Mouse (Mus musculus) macrophage (primary cell): Measurements from ENCODE around the gene Ptprs. TPM values are rescaled to one million over a fixed set of nuclear protein-coding genes. Genes with fewer than 3 reads are reported as not detected.
"Not testable (repeated sequence)": the region's sequence is repeated elsewhere in the genome, so short reads cannot be mapped to it uniquely, and the experiment has no call there.

Experiments used
- H3K27ac ChIP-seq: fragments of 350-480 bp; formaldehyde crosslinking; 2 replicates; pipeline ENCODE4 v1.9.0; 2021
- H3K36me3 ChIP-seq: fragments of 350-480 bp; formaldehyde crosslinking; 2 replicates; pipeline ENCODE4 v1.9.0; 2021; ENCODE audit errors: inconsistent target
- H3K4me3 ChIP-seq: fragments of 350-480 bp; formaldehyde crosslinking; 2 replicates; pipeline ENCODE4 v1.9.0; 2021; ENCODE audit errors: inconsistent target
- H3K79me2 ChIP-seq: fragments of 350-480 bp; formaldehyde crosslinking; 2 replicates; pipeline ENCODE4 v1.9.0; 2021; ENCODE audit errors: inconsistent target
- WGBS: methylation state at CpG from one replicate; pipeline ENCODE4 v1.1.7; 2026; ENCODE audit warnings: inconsistent platforms; ENCODE audit not compliant: missing documents; 5-methylcytosine and 5-hydroxymethylcytosine counted together
- polyA plus RNA-seq: library from polyadenylated mRNA; stranded (reverse); fragments of 250-400 nt; gene quantifications from 3 replicates; pipeline ENCODE4 v1.2.4, GENCODE M21; 2018; ENCODE audit warnings: inconsistent platforms

Ptprs gene
- polyA plus RNA-seq, 1 experiment from 2014 or later: 25.1 TPM

DNA sequence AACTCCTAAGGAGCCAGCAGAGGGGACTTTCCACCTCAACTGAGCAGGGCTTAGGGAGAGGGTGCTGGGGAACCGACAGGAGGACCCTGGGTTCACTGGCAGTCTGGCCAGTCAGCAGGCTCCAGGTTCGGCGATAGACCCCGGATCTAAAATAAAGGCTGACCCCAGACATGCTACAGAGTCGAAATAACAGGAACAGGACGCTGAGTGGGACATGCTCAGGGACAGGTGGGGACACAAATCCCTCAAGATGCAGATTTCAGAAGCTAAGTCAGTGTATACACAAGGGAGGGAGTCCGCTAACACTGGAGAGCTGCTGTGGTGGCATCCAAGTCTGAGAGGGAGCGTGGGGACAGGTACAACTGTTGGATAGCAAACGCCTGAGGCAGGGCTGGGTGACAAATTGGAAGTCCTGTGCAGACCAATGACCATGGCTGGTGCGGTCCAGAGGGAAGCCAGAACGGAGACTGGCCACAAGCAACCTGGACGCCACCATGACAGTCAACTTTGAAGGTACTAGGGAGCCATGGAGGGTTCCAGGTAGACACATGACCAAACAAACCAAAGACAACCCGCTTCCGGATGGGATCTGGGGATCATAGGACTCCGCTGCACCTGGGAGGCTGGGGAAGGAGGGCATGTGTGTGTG is 30.3 kb upstream of the Ptprs start:
- Histone ChIP-seq H3K27ac (peak overlapping the region; percentile 79), H3K4me3 (peak overlapping the region; percentile 36; the same call in 1 of the 2 replicates)
- WGBS: 80% methylated on average over 13 of the region's 15 CpGs

GRCm38 (mm10) chr17:56505401-56505800 is 29.1 kb upstream of the Ptprs start:
- no peak overlapping the region for H3K4me3 ChIP-seq
- no peak overlapping the region for H3K27ac ChIP-seq
- 92% methylated on average over 10 of the region's 10 CpGs for WGBS
- no peaks in the 10 kb centered on the region for H3K36me3 ChIP-seq
- H3K79me2 ChIP-seq: no peaks in the 10 kb centered on the region

More for the DNA sequence above, 30.3 kb upstream of the Ptprs start:
- no peaks in the 10 kb centered on the region for H3K79me2 ChIP-seq
- no peaks in the 10 kb centered on the region for H3K36me3 ChIP-seq

DNA sequence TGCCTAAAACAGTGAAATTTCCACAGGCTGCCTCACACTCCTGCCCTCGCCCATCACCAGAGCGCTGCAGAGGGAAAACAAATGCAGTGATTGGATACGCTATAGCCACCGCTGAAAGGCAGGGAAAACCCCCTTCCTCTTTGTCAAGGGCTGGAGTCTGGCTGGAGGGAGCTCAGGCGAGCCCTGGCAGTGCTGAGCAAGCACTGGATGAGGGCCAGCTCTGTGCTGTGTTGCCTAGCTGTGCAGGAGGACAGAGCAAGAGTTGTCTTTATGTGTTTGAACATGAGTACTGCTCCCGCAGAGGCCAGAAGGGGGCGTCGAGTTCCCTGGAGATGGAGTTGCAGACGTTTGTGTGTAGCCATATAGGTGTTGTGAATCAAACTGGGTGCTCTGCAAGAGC is 26.2 kb upstream of the Ptprs start:
- Histone ChIP-seq H3K27ac (no peak overlapping the region), H3K4me3 (no peak overlapping the region), H3K36me3 (no peaks in the 10 kb centered on the region), H3K79me2 (no peaks in the 10 kb centered on the region)
- WGBS: 42% methylated on average over 9 of the region's 9 CpGs

- H3K36me3 ChIP-seq, H3K79me2 ChIP-seq, H3K27ac ChIP-seq, H3K4me3 ChIP-seq: not testable (repeated sequence)
- WGBS: 100% methylated on average over 1 of the region's 2 CpGs
These were observed 25.5 kb upstream of the Ptprs start for GRCm38 (mm10) chr17:56501635-56502400.

DNA sequence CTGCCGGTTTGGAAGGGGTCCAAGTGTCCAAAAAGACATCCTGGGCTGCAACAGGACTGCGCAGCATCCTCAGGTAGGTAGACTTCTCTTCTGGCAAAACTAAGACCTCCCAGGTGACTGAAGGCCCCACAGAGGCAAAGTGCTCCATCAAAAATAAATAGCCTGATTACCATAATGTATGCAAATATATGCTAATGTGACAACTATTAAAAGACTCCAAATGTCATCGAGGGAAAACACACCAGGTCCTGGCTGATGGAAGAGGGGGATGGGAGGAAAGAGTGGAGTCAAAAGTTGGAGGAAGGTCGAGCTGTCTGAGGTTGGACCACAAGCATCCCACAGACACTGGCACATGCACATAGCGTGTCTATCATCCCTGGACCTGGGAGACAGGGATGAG is 22.9 kb upstream of the Ptprs start:
- H3K4me3 ChIP-seq: no peak overlapping the region
- WGBS: 72% methylated on average over 5 of the region's 5 CpGs
- H3K79me2 ChIP-seq: no peaks in the 10 kb centered on the region
- no peak overlapping the region for H3K27ac ChIP-seq
- no peaks in the 10 kb centered on the region for H3K36me3 ChIP-seq

GRCm38 (mm10) chr17:56494480-56494879 is 18.2 kb upstream of the Ptprs start:
- Histone ChIP-seq H3K79me2 (no peaks in the 10 kb centered on the region), H3K4me3 (no peak overlapping the region), H3K27ac (no peak overlapping the region), H3K36me3 (no peaks in the 10 kb centered on the region)
- WGBS: 59% methylated on average over 2 of the region's 2 CpGs

DNA sequence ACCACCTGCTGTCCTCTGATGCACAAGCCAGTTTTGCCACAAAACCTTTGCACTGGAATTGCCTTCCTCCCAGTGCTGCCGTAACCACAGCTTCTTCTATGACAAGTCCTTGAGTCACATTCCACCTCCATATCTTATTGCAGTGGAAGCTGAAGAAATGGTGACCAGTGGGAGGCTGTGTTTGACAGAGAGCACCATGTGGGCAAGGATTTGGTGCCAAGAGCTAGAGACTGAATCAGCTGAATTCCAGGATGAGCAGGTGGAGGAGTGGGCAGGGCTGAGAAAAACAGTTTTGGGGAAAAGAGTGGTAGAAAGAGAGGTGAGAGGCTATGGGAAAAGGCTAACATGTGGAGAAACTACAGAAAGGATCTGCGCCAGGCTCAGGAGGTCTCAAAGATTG is 17.6 kb upstream of the Ptprs start:
- 96% methylated on average over 2 of the region's 2 CpGs for WGBS
- H3K4me3 ChIP-seq: no peak overlapping the region
- H3K36me3 ChIP-seq: no peaks in the 10 kb centered on the region
- H3K27ac ChIP-seq: no peak overlapping the region
- H3K79me2 ChIP-seq: no peaks in the 10 kb centered on the region

DNA sequence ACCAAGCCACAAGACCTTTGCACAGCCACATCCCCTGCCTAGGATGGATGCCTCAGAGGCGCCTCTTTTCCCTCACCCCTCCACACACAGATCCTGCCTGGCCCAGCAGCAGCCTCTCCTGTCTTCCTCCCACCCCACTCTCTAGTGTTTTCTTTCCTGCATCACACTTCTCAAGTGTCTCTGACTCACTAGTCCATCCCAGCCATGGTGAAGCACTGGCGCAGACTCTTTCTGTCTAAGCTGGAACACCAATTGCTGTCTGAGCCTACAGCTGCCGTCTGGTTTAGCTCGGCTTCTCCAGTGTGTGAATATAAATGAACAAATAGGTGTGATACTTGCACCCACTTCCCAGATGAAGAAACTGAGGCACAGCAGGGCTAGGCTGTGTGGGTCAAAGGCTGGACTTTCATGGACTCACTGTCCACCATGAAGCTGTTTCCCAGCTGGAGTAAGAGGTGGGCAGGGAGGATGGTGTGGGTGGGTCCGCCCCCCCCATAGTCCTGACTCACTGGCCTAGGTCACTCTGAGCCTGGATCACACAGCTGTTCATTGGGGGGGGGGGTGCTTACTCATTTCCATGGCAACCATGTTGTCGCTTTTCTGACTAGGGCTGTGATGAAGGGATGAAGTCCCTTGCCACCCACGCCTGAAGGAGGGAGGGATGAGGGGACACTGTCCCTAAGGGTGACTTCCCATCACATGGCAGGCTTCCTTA is 14.3 kb upstream of the Ptprs start:
- no peaks in the 10 kb centered on the region for H3K79me2 ChIP-seq
- no peak overlapping the region for H3K4me3 ChIP-seq
- WGBS: 87% methylated on average over 6 of the region's 7 CpGs
- no peaks in the 10 kb centered on the region for H3K36me3 ChIP-seq
- H3K27ac ChIP-seq: no peak overlapping the region

- Histone ChIP-seq H3K4me3 (no peak overlapping the region), H3K27ac (no peak overlapping the region), H3K36me3 (no peaks in the 10 kb centered on the region), H3K79me2 (no peaks in the 10 kb centered on the region)
- 53% methylated on average over 12 of the region's 12 CpGs for WGBS
These were observed 11.7 kb upstream of the Ptprs start for GRCm38 (mm10) chr17:56488028-56488427.

GRCm38 (mm10) chr17:56487441-56487888 is 11.2 kb upstream of the Ptprs start:
- WGBS: 19% methylated on average over 10 of the region's 16 CpGs
- Histone ChIP-seq H3K4me3 (no peak overlapping the region), H3K27ac (no peak overlapping the region), H3K79me2 (no peaks in the 10 kb centered on the region), H3K36me3 (no peaks in the 10 kb centered on the region)

- 95% methylated on average over 9 of the region's 9 CpGs for whole genome bisulfite sequencing
- Histone ChIP-seq H3K36me3 (no peaks in the 10 kb centered on the region), H3K79me2 (no peaks in the 10 kb centered on the region), H3K27ac (no peak overlapping the region), H3K4me3 (no peak overlapping the region)
These were observed 9.6 kb upstream of the Ptprs start for GRCm38 (mm10) chr17:56485926-56486325.

GRCm38 (mm10) chr17:56485118-56485517 is 8.8 kb upstream of the Ptprs start:
- no peaks in the 10 kb centered on the region for H3K36me3 ChIP-seq
- H3K27ac ChIP-seq: no peak overlapping the region
- no peaks in the 10 kb centered on the region for H3K79me2 ChIP-seq
- no peak overlapping the region for H3K4me3 ChIP-seq
- WGBS: 67% methylated on average over 9 of the region's 9 CpGs

DNA sequence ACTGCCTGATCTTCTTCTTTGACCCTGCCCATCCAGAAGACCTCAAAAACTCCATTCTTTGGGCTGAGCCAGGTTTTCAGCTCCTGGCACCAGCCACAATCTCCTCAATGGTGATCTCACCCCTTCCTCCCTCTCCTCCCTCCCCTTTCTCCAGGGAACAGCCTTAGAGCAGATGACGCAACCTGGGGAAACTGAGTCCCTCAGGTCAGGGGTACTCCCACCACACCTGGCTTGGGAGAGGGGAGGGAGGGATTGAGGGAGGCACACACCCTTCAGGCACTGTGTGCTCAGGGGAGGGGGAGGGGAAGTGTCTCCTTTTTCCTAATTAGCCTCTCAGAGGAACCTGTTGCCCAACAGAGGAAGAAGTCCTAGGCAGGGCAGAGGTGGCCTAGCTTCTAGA is 6.4 kb upstream of the Ptprs start:
- Histone ChIP-seq H3K27ac (no peak overlapping the region), H3K4me3 (no peak overlapping the region), H3K79me2 (no peaks in the 10 kb centered on the region), H3K36me3 (no peaks in the 10 kb centered on the region)
- 100% methylated on average over 1 of the region's 1 CpGs for WGBS

- Histone ChIP-seq H3K4me3 (no peak overlapping the region), H3K27ac (no peak overlapping the region), H3K36me3 (no peaks in the 10 kb centered on the region), H3K79me2 (no peaks in the 10 kb centered on the region)
- 11% methylated on average over 6 of the region's 6 CpGs for WGBS
These were observed 3.1 kb upstream of the Ptprs start for GRCm38 (mm10) chr17:56479358-56479757.

- Histone ChIP-seq H3K27ac (no peak overlapping the region), H3K4me3 (no peak overlapping the region), H3K79me2 (no peaks in the 10 kb centered on the region), H3K36me3 (no peaks in the 10 kb centered on the region)
- WGBS: 33% methylated on average over 11 of the region's 11 CpGs
These were observed 1.9 kb upstream of the Ptprs start for GRCm38 (mm10) chr17:56478191-56478611.
